Mouse (Mus musculus): ENCODE results near the gene Phactr1. TPM values are rescaled to one million over a fixed set of nuclear protein-coding genes. Genes with fewer than 3 reads are reported as not detected.

The Phactr1 gene
- total and polyA plus RNA-seq, 3 experiments: not detected

DNA sequence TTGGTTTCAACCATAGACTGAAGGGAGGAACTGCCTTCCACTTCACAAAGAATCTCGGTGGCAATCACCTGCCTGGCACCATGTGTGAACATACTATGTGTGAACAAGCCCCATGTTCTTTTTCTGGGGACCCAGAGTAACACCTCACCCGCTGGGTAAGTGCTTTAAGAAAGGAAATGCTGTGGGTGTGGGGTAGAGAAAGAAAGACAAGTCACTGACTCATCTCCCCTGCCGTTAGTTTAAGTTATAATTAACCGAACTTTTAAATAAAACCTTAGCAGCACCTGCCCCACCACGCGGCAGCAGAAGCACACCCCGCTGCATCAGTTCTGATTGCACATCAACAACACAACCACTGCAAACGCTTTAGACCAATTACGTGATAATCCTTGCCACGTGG, 171.7 kb downstream of the Phactr1 start:
- Histone ChIP-seq H3K27me3 (ENCODE audit: control insufficient read depth in 1 of 2, insufficient read depth in 2 of 2, low read length in 2 of 2) (no peaks in the 10 kb centered on the region), H3K4me3 (ENCODE audit: control insufficient read depth in 1 of 2, insufficient read depth in 1 of 2, low read depth in 2 of 2, low read length in 2 of 2) (no peak overlapping the region), H3K79me2 (ENCODE audit: control insufficient read depth, insufficient read depth, low read length, poor library complexity) (no peaks in the 10 kb centered on the region), H3K9ac (ENCODE audit: control insufficient read depth, low read depth, low read length, poor library complexity, severe bottlenecking) (no peak overlapping the region), H3K27ac (ENCODE audit: control insufficient read depth, low read depth, low read length) (no peak overlapping the region), H3K9me3 (replicated peaks; ENCODE audit: insufficient read depth, low read length) (no peaks in the 10 kb centered on the region), H3K4me1 (ENCODE audit: control insufficient read depth in 1 of 2, insufficient read depth in 2 of 2, low read length in 2 of 2) (no peaks in the 10 kb centered on the region), H3K36me3 (ENCODE audit: control insufficient read depth in 1 of 2, insufficient read depth in 2 of 2, low read length in 2 of 2) (no peaks in the 10 kb centered on the region)
- TF ChIP-seq UBTF (IDR thresholded peaks at IDR 0.05; ENCODE audit: borderline replicate concordance, insufficient read depth, low read depth, low read length) (no peak), BHLHE40 (IDR thresholded peaks at IDR 0.05; ENCODE audit: borderline replicate concordance, low read depth, low read length) (no peak), RAD21 (IDR thresholded peaks at IDR 0.05; ENCODE audit: low read depth, low read length) (no peak), USF2 (IDR thresholded peaks at IDR 0.05; ENCODE audit: borderline replicate concordance in 1 of 2, insufficient read depth in 1 of 2, low read depth in 1 of 2, low read length in 2 of 2) (no peak)
- no peak for DNase-seq (ENCODE audit: low read depth, low spot score)

DNA sequence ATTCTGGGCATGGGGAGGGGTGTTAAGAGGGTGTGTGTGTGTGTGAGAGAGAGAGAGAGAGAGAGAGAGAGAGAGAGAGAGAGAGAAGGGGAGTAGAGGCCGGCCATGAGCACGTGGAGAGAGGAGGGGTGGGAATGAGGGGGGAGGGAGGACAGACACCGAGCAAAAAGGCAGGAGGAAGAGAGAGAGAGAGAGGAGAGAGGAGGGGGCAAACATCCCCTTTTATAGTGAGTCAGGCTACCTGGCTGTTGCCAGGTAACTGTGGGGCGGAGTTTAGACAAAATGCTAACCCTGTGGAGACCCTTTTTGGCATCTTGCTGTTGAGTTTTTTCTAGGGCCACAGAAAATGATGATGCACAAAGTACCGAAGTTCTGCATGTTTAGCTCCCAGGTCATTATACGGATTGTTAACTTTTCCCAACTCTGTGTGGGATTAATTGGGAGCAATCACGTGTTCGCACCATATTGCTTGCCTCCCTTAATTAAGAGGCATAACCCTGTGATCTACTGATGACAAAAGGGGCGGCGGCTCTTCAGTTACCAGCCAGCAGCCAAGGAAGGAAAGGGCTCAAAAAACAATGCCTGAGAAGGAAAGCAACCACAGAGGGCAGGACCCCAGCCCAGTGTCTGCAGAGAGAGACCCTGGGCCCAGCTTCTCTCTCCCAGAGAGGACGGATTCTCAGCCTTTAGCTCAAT, 173.6 kb downstream of the Phactr1 start:
- H3K36me3 ChIP-seq (ENCODE audit: control insufficient read depth in 1 of 2, insufficient read depth in 2 of 2, low read length in 2 of 2): no peaks in the 10 kb centered on the region
- H3K27ac ChIP-seq (ENCODE audit: control insufficient read depth, low read depth, low read length): no peak overlapping the region
- H3K4me1 ChIP-seq (ENCODE audit: control insufficient read depth in 1 of 2, insufficient read depth in 2 of 2, low read length in 2 of 2): no peaks in the 10 kb centered on the region
- no peak for DNase-seq (ENCODE audit: low read depth, low spot score)
- no peaks in the 10 kb centered on the region for H3K27me3 ChIP-seq (ENCODE audit: control insufficient read depth in 1 of 2, insufficient read depth in 2 of 2, low read length in 2 of 2)
- H3K9me3 ChIP-seq (replicated peaks; ENCODE audit: insufficient read depth, low read length): no peaks in the 10 kb centered on the region
- no peak overlapping the region for H3K4me3 ChIP-seq (ENCODE audit: control insufficient read depth in 1 of 2, insufficient read depth in 1 of 2, low read depth in 2 of 2, low read length in 2 of 2)
- H3K9ac ChIP-seq (ENCODE audit: control insufficient read depth, low read depth, low read length, poor library complexity, severe bottlenecking): no peak overlapping the region
- no peak for TF ChIP-seq ZC3H11A (IDR thresholded peaks at IDR 0.05; ENCODE audit: low read depth, low read length)
- TF ChIP-seq E2F4 (IDR thresholded peaks at IDR 0.05; ENCODE audit: borderline replicate concordance, low read depth, low read length): no peak
- no peak for TF ChIP-seq MXI1 (IDR thresholded peaks at IDR 0.05; ENCODE audit: low read depth, low read length)
- TF ChIP-seq MYB (IDR thresholded peaks at IDR 0.05; ENCODE audit: low read depth, low read length): no peak
- no peak for TF ChIP-seq EP300 (IDR thresholded peaks at IDR 0.05; ENCODE audit: low read depth in 1 of 2, low read length in 2 of 2)
- no peak for TF ChIP-seq MAX (IDR thresholded peaks at IDR 0.05; ENCODE audit: low read length)
- TF ChIP-seq POLR2AphosphoS2 (IDR thresholded peaks at IDR 0.05; ENCODE audit: low read length): no peak
- TF ChIP-seq RCOR1 (IDR thresholded peaks at IDR 0.05; ENCODE audit: low read depth, low read length): no peak
- no peak for TF ChIP-seq ELF1 (IDR thresholded peaks at IDR 0.05; ENCODE audit: low read depth, low read length)
- no peak for TF ChIP-seq POLR2AphosphoS5 (IDR thresholded peaks at IDR 0.05; ENCODE audit: borderline replicate concordance, low read depth, low read length)
- no peak for TF ChIP-seq USF2 (IDR thresholded peaks at IDR 0.05; ENCODE audit: borderline replicate concordance in 1 of 2, insufficient read depth in 1 of 2, low read depth in 1 of 2, low read length in 2 of 2)
- TF ChIP-seq KAT2A (conservative IDR thresholded peaks at IDR 0.05; ENCODE audit: low read depth, low read length): no peak
- no peak for TF ChIP-seq CHD2 (IDR thresholded peaks at IDR 0.05; ENCODE audit: low read length)
- no peak for TF ChIP-seq ZKSCAN1 (IDR thresholded peaks at IDR 0.05; ENCODE audit: low read depth, low read length)
- no peak for TF ChIP-seq RAD21 (IDR thresholded peaks at IDR 0.05; ENCODE audit: low read depth, low read length)
- no peak for TF ChIP-seq NELFE (IDR thresholded peaks at IDR 0.05; ENCODE audit: low read depth, low read length)
- TF ChIP-seq JUND (IDR thresholded peaks at IDR 0.05; ENCODE audit: low read depth, low read length): no peak
- TF ChIP-seq SMC3 (IDR thresholded peaks at IDR 0.05; ENCODE audit: low read depth, low read length): no peak
- no peak for TF ChIP-seq NRF1 (IDR thresholded peaks at IDR 0.05; ENCODE audit: insufficient read depth, low read depth, low read length, poor library complexity, severe bottlenecking)
- no peak for TF ChIP-seq TBP (IDR thresholded peaks at IDR 0.05; ENCODE audit: low read depth, low read length)
- no peaks in the 10 kb centered on the region for H3K79me2 ChIP-seq (ENCODE audit: control insufficient read depth, insufficient read depth, low read length, poor library complexity)
